Mouse (Mus musculus): Measurements from ENCODE around the gene Oas2.
"Not testable (repeated sequence)": the region's sequence is repeated elsewhere in the genome, so short reads cannot be mapped to it uniquely, and the experiment has no call there.

Oas2 gene

GRCm38 (mm10) chr5:120749688-120750087 is at the start of gene Oas2:
Oas2 (minus strand) TSS chr5:120749853.
- DNase-seq (ENCODE audit: low spot score) = no peak

GRCm38 (mm10) chr5:120798943-120799342 is 49.3 kb upstream of the Oas2 start:
- DNase-seq (ENCODE audit: low spot score) = not testable (repeated sequence)

GRCm38 (mm10) chr5:120798147-120798546 is 48.5 kb upstream of the Oas2 start:
- DNase-seq (ENCODE audit: low spot score) = not testable (repeated sequence)

- not testable (repeated sequence) for DNase-seq (ENCODE audit: low spot score)
Observed at GRCm38 (mm10) chr5:120795480-120796034, 45.9 kb upstream of the Oas2 start, which contains the start of gene Oas1e. Oas1e (minus strand) TSS chr5:120795530.

DNA sequence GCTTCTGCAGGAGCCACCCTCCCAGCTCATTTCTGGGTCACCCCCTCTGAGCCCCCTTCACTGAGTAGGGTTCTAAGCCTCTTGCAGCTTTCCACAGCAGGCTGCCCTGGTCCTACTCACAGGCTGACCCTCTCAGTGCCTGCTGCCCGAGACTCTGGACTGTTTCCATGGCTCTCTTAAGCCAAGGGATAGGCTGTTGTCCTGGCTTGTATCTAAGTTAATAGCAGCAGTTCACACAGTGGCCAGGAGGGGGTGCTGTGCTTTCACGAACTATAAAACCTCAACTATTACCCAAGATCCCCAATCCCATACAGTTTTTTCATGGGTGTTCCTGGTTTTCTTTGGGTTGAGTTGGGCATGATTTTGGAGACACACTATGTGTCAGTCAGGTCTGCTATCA is 43.4 kb upstream of the Oas2 start:
- peak; percentile 62 for DNase-seq (ENCODE audit: low spot score)

DNA sequence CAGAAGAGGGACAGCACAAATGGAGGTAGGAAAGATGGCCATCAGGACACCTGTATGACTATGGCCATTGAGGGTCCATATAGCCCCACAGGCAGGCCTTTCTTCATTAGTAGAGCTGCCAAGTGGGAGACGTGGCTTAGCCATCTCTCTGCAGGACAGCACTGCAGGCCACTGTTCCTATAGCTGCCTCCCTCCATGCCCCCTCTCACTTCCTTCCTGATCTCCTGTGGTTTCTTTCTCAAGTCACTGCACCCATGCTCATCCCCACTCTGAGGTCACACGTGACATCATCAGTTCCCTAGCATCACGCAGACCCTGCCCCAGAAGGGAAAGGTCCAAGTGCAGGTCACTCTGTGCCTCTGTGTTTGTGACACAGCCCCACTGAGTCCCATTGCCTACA is 37.4 kb upstream of the Oas2 start:
- DNase-seq (ENCODE audit: low spot score) = no peak

GRCm38 (mm10) chr5:120782446-120782845 is 32.8 kb upstream of the Oas2 start:
- no peak for DNase-seq (ENCODE audit: low spot score)

DNA sequence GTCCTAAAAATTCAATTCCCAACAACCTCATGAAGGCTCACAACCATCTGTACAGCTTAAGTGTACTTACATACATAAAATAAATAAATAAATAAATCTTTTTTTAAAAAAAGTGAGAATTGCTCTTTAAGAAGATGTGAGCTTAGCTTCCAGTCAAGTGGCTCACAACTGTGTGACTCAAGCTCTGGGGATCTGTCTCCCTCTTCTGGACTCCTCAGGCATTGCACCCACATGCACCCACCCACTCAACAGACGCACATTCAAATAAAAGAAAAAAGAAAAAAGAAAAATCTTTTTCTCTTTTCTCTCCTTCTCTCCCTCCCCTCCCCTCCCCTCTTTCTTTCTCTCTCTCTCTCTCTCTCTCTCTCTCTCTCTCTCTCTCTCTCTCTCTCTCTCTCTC is 32.0 kb upstream of the Oas2 start:
- peak; percentile 5 for DNase-seq (ENCODE audit: low spot score)

- DNase-seq (ENCODE audit: low spot score) = no peak
Observed at GRCm38 (mm10) chr5:120779922-120780321, 30.3 kb upstream of the Oas2 start.

DNA sequence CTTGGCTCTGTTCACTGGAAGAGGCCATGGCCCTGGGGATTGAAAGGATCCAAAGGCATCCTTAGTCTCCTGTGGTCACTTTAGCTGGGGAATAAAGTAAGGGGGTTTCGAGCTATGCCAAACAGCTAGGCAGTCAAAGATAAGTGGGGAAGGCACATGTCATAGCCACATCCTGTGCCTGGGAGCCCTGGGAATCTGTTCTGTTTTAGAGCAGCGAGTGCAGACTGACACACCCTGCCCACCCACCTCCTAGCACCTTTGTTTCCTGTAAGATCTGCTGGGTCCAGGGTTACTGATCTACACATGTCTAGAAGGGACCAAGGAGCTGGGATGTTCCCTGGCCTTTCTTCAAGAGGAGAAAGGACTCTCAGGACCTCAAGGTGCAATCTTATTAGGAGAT is 29.3 kb upstream of the Oas2 start:
- DNase-seq (ENCODE audit: low spot score) = no peak

- DNase-seq (ENCODE audit: low spot score) = no peak
Observed at GRCm38 (mm10) chr5:120777478-120777877, 27.8 kb upstream of the Oas2 start, which contains the start of gene Oas3. Oas3 (minus strand) TSS chr5:120777661.

DNA sequence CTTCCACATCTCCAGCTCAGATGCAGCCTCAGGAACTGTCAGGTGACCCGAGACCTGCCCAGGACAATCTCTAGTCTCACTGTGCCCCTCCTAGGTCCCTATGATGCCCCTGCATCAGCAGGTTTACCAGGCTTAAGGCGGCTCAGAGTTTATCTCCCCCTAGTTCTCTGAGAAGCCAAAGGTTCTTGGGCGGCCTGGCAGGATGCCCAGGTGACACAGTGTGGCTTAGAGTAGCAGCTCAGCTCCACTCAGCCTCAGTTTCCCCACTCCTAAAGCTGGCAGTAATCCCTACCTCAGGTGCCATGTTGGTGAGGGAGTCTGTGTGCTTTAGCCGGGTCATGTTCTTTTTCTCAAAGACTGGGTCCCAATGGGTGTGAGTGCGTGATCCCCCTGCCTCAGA is 27.1 kb upstream of the Oas2 start:
- DNase-seq (ENCODE audit: low spot score) = no peak

DNA sequence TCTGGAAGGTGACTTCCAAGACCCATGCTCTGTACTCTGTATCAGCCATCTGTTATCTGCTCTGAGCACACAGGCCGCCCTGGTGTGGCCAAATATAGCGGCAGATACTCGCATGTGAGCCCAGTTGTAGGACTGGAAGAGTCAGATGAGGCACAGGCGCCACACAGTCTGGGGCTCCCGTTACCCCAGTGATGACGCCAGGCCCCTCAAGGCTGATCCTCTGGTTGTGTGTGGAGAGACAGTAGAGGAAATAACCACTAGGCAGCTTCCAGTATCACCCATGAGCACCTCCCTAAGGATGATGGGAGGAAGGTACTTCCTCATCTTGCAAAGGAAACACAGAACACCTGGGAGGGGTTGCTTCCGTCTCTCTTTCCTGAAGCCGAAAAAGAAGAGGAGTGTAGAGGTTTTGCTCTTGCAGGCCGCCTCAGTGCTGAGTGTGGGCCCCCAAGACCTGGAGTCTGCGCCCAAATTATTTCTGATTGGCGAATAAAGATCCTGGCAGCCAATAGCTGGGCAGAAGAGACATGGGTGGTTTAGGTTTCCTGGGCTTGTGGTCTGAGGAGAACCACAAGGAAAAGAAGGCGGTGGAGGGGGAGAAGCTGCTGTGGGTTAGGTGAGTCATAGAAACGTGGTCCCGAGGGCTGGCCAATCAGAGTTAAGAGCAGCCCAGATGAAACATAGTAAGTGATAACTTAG is 25.8 kb upstream of the Oas2 start:
- DNase-seq (ENCODE audit: low spot score) = no peak

DNA sequence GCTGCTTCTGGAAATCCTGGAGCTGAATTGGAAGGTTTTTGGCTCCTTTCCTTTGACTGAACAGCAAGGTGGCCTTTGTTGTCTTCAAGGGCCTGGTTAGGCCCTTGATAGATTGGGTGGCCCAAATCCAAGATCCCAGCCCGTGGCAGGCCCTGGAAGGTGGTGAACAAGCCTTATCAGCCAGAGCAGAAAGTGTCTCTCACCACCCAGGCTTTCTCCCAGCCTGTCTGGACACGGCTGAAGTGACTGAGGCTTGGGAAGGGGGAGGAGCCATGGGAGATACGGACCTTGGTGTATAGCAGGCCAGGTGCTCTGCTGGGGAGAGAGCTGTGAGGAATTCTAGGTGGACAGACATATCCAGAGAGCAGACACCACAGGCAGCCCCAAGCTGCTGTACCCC is 19.7 kb upstream of the Oas2 start:
- no peak for DNase-seq (ENCODE audit: low spot score)

- no peak for DNase-seq (ENCODE audit: low spot score)
Observed at GRCm38 (mm10) chr5:120765010-120765409, 15.4 kb upstream of the Oas2 start.

DNA sequence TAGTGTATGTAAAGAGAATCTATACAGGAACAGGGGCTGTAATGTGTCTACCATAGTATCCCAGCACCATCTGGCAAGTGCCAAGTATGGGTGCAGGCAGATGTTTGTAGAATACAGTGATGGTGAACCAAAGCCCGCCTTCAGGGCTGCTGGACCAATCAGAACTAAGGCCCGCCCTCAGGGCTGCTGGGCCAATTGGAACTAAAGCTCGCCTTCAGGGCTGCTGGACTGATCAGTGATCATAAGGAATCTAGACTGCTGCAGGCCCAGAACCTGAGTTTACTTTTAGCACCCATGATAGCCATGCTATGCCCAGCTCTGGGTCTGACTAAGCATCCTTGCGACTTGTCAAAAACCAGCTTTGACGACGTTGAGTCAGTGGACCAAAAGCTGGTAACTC is 12.2 kb upstream of the Oas2 start:
- peak; percentile 50 for DNase-seq (ENCODE audit: low spot score)

GRCm38 (mm10) chr5:120754215-120754614 is 4.6 kb upstream of the Oas2 start:
- no peak for DNase-seq (ENCODE audit: low spot score)

GRCm38 (mm10) chr5:120752786-120753185 is 3.1 kb upstream of the Oas2 start:
- DNase-seq (ENCODE audit: low spot score) = no peak

- DNase-seq (ENCODE audit: low spot score) = no peak
Observed at GRCm38 (mm10) chr5:120751206-120751605, 1.6 kb upstream of the Oas2 start.

- peak; percentile 79 for DNase-seq (ENCODE audit: low spot score)
Observed at GRCm38 (mm10) chr5:120746451-120746850, 3.2 kb downstream of the Oas2 start.

DNA sequence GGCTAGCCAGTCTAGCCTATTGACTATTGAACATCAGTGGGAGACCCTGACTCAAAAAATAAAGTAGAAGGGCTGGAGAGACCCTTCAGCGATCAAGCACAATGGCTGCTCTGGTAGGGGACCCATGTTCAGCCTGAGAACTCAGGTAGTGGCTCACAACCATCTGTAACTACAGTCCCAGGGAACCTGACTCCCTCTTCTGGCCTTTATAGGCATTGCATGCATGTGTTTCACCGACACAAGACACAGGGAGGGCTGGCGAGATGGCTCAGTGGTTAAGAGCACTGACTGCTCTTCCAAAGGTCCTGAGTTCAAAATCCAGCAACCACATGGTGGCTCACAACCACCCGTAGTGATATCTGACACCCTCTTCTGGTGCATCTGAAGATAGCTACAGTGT is 7.5 kb downstream of the Oas2 start:
- DNase-seq (ENCODE audit: low spot score) = peak; percentile 66

GRCm38 (mm10) chr5:120734380-120734990 is 15.2 kb downstream of the Oas2 start:
- no peak for DNase-seq (ENCODE audit: low spot score)

- DNase-seq (ENCODE audit: low spot score) = no peak
Observed at GRCm38 (mm10) chr5:120733696-120734095, 16.0 kb downstream of the Oas2 start.
